Mouse (Mus musculus) spleen, adult 2 months (tissue): ENCODE data around the gene Anxa6. TPM values are rescaled to one million over a fixed set of nuclear protein-coding genes. Genes with fewer than 3 reads are reported as not detected.

Experiments used
- DNase-seq, 2 experiments: peaks; one replicate each; pipeline versions ENCODE4 v3.0.0 to v3.0.0-alpha.2; 2012 to 2021; ENCODE audit warnings: low spot score in 2 of 2, low read depth in 1 of 2
- H3K27ac ChIP-seq: fragments of 200-500 bp; 2 replicates; pipeline ENCODE4 v1.5.1; 2012; ENCODE audit warnings: low read length, inconsistent platforms; ENCODE audit not compliant: insufficient read depth
- H3K27me3 ChIP-seq: fragments of 200-500 bp; 2 replicates; pipeline ENCODE4 v1.6.1; 2012; ENCODE audit warnings: mild to moderate bottlenecking, moderate library complexity, low read length, inconsistent platforms; ENCODE audit not compliant: control insufficient read depth, insufficient read depth
- H3K36me3 ChIP-seq: fragments of 200-500 bp; 2 replicates; pipeline ENCODE4 v1.6.1; 2012; ENCODE audit warnings: mild to moderate bottlenecking, low read length, inconsistent platforms; ENCODE audit not compliant: control insufficient read depth, insufficient read depth
- H3K4me1 ChIP-seq: fragments of 200-500 bp; 2 replicates; pipeline ENCODE4 v1.6.1; 2011; ENCODE audit warnings: inconsistent platforms; ENCODE audit not compliant: control insufficient read depth, insufficient read depth, insufficient read length
- H3K4me3 ChIP-seq: fragments of 200-500 bp; 2 replicates; pipeline ENCODE4 v1.5.1; 2011; ENCODE audit warnings: mild to moderate bottlenecking, inconsistent platforms; ENCODE audit not compliant: insufficient read depth, insufficient read length; ENCODE audit errors: extremely low read depth
- CTCF ChIP-seq: fragments of 200-500 bp; IDR thresholded peaks from 2 replicates; pipeline ENCODE4 v1.5.1; 2011; ENCODE audit warnings: mild to moderate bottlenecking, inconsistent platforms; ENCODE audit not compliant: insufficient read depth, insufficient read length, insufficient replicate concordance; ENCODE audit errors: extremely low read depth
- POLR2A ChIP-seq: fragments of 200-500 bp; IDR thresholded peaks from 2 replicates; pipeline ENCODE4 v1.6.1; 2011; ENCODE audit warnings: low read depth, low read length, inconsistent platforms
- WGBS: fragments of 180-500 bp; shearing (Covaris S2); methylation state at CpG from one replicate; pipeline ENCODE4 v1.1.7; 2018; 5-methylcytosine and 5-hydroxymethylcytosine counted together
- polyA plus RNA-seq: library from polyadenylated mRNA; depleted of rRNA; stranded (reverse); fragments of >200 nt; gene quantifications from 2 replicates; pipeline ENCODE4 v1.2.3, GENCODE M21; 2012

Anxa6 gene
- polyA plus RNA-seq, 1 experiment = 104 TPM

DNA sequence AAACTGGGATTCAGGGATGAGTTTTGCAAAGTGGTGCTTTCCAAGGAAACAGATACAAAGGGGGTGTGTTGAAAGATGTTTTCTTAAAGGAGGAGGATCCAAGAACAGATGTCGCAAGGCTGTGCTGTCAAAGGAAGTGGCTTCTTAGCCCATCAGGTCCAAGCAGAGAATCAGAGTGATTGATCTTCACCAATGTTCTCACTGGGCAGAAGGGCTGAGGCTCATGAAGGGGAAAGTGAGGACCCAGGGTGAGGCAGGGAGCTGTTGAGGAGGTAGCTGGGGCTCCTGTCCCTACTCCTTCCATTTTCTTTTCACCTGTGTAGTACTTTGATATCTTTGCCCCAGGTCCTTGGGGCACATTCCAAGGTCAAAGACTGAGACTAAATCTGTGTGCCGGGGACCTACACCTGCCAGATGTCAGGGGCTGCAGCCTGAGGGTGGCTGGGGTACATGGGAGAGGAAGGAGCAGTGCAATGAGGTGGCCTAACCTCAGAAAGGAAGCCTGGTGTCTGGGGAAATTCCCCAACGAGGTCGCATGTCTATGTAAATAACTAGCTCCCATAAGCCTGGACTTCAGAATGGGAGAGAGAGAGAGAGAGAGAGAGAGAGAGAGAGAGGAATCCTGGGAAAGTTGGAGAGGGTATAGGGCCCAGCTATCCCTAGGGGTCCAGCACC, 61.1 kb downstream of the Anxa6 start:
- WGBS = 12% methylated on average over 4 of the region's 4 CpGs
- Histone ChIP-seq H3K27ac (peak overlapping the region; percentile 76), H3K4me3 (no peak overlapping the region), H3K36me3 (no peaks in the 10 kb centered on the region), H3K27me3 (no peaks in the 10 kb centered on the region), H3K4me1 (peaks cover 23% of the 10 kb centered on the region)
- peak in 1 of 2 experiments; percentile 64 for DNase-seq
- no peak for TF ChIP-seq POLR2A
- TF ChIP-seq CTCF = no peak

DNA sequence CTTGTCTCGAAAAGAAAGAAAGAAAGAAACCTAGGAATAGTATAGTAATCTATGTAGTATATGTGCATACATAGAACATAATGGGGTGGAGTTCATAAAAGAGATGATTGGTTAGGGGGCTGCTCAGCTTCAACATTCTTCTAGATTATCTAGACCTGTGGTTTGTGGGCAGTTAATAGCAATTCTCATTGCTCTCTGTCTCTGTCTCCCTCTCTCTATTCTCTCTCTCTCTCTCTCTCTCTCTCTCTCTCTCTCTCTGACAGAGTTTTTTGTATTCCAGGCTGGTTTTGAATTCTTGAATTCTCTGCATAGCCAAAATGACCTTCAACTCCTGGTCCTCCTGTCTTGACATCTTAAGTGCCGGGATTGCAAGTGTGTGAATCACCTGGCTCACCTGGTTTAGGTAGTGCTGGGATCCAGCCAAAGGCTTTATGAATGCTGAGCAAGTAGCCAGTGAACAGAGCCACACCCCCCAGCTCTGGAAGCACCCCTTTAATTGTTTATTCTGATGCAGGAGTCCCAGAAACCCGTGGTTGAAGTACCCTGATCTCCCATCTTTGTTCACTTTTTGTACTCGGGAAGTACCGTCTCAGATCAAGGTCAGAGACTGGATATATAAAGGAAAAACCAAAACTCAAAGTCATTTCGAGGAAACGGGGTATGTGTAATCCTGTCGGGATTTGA, 61.7 kb downstream of the Anxa6 start:
- DNase-seq = no peak
- Histone ChIP-seq H3K36me3 (no peaks in the 10 kb centered on the region), H3K4me3 (no peak overlapping the region), H3K4me1 (peaks cover 23% of the 10 kb centered on the region), H3K27ac (no peak overlapping the region; the same call in 1 of the 2 replicates), H3K27me3 (no peaks in the 10 kb centered on the region)
- 61% methylated on average over 8 of the region's 8 CpGs for WGBS
- TF ChIP-seq CTCF = no peak
- TF ChIP-seq POLR2A = no peak

DNA sequence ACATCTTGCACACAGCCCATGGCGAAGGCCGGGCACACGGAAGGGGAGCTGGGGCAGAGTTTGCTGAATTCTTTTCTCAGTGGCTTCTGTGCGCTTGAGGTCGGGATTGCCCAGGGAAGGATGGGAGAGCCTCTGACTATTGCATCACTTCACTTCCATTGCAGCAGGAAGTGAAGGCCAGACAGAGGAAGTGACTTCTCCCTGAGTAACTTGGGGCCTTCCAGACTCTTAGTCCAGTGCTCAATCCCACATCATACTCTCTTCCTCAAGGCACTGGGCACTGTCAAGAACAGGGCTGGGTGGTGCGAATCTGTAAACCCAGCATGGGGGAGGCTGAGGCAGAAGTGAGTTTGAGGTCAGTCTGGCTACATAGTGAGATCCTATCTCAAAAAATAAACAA, 68.0 kb downstream of the Anxa6 start:
- Histone ChIP-seq H3K27me3 (no peaks in the 10 kb centered on the region), H3K27ac (no peak overlapping the region), H3K4me1 (peaks cover 20% of the 10 kb centered on the region), H3K36me3 (no peaks in the 10 kb centered on the region), H3K4me3 (no peak overlapping the region)
- WGBS = 75% methylated on average over 6 of the region's 6 CpGs
- TF ChIP-seq CTCF (no peak), POLR2A (no peak)
- no peak for DNase-seq

DNA sequence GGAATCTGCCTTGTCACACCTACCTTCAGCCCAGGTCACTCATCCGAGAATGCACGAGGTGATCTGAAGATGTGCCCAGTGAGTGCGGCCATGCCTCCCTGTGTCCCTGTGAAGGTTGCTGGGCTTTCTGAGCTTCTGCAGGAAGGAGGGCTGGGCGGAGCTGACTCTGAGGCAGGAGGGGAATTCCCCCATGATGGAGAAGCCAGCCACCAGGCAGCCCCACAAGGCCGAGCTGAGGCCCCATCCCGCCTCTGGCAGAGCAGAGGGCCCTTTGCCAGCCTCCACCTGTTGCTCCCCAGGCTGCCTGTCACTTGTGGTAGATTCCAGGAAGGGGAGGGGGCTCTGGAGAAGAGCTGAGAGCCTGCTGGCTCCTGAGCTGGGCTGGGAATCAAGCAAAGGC, 70.4 kb downstream of the Anxa6 start, which contains the start of gene Tnip1:
Tnip1 (minus strand) TSS at position 108 of the 400 bp plus-strand sequence.
- Histone ChIP-seq H3K27me3 (no peaks in the 10 kb centered on the region), H3K36me3 (no peaks in the 10 kb centered on the region), H3K27ac (peak within 1 kb of the TSS; percentile 60), H3K4me1 (peaks cover 38% of the 10 kb centered on the region), H3K4me3 (peak within 1 kb of the TSS; percentile 54)
- TF ChIP-seq POLR2A = peak; percentile 12; the same call in 1 of the 2 replicates
- TF ChIP-seq CTCF = no peak
- peak in 1 of 2 experiments; percentile 62 for DNase-seq
- 18% methylated on average over 6 of the region's 6 CpGs for WGBS

DNA sequence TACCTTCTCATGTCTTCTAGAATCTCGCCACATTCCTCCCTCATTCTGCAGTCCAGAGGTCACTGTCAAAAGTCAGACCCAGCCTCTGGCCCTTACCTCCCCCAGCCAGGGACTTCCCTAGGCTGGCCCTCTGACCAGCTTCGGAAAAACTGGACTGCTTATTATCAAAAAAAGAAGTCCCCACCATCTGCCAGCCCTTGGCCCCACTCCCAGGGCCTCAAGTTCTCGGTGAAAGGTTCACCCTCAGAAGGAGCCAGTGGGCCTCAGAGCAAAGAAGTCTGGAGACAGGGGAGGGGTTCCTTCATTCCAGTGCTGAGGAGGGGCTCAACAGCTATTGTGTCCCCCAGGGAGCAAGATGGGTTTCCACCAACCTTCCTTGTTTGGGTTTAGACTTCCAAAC, 71.3 kb downstream of the Anxa6 start:
- TF ChIP-seq POLR2A (no peak), CTCF (no peak)
- no peaks in the 10 kb centered on the region for H3K27me3 ChIP-seq
- H3K27ac ChIP-seq = peak overlapping the region; percentile 21
- H3K36me3 ChIP-seq = no peaks in the 10 kb centered on the region
- peaks cover 46% of the 10 kb centered on the region for H3K4me1 ChIP-seq
- whole genome bisulfite sequencing = 55% methylated on average over 3 of the region's 3 CpGs
- H3K4me3 ChIP-seq = peak overlapping the region; percentile 8; the same call in 1 of the 2 replicates
- DNase-seq = no peak

DNA sequence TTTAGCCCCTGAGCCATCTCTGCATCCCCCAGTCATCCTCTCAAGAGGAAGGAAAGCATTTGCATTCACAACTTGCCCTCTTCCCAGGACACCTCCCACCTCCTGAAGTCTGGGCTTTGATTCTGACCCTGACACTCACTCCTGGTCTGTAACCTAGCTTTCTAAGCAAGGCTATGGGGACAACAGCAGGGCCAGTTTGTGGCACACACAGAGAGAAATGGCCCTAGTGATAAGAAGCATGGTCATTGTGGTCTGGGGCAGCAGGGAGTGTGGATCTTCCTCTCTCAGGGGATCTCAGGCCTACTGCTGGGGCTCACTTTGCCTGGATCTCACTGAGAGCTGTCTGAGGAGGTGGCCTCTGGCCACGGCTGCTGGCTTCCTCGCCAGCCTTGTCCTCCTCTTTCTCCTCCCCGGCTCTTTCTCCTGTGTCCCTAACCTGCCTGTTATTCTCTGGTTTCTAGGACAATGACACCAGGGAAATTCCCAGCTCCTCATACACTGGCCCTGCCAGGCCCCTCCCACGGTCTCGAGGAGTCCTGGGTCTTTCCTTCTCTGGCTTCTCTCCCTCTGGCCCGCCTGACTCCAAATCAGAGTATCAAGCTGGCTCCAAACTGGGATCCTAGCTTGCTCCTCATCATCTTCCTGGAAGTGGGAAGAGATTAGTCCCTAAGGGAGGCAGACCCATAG, 71.9 kb downstream of the Anxa6 start:
- Histone ChIP-seq H3K27ac (peak overlapping the region; percentile 21), H3K4me1 (peaks cover 51% of the 10 kb centered on the region), H3K27me3 (no peaks in the 10 kb centered on the region), H3K36me3 (no peaks in the 10 kb centered on the region), H3K4me3 (peak overlapping the region; percentile 7; the same call in 1 of the 2 replicates)
- WGBS = 64% methylated on average over 6 of the region's 6 CpGs
- TF ChIP-seq POLR2A (no peak), CTCF (no peak)
- DNase-seq = no peak
